Mouse (Mus musculus) intestine, embryonic 16.5 days (tissue): Measurements from ENCODE around the gene Actr5. TPM values are rescaled to one million over a fixed set of nuclear protein-coding genes. Genes with fewer than 3 reads are reported as not detected.

Source experiments
- ATAC-seq: fragments of 200-750 bp; cut with Nextera tagmentation; 2 replicates; pipeline ENCODE4 v1.8.0; 2017; ENCODE audit warnings: moderate TSS enrichment, moderate library complexity
- H3K27ac ChIP-seq: fragments of 300-500 bp; sonication (generic); 2 replicates; pipeline ENCODE4 v1.5.1; 2014; ENCODE audit warnings: mild to moderate bottlenecking, low read length
- H3K27me3 ChIP-seq: fragments of 300-500 bp; sonication (generic); replicated peaks from 2 replicates; pipeline ENCODE4 v1.6.1; 2014; ENCODE audit warnings: low read length, control low read depth, mixed read lengths; ENCODE audit not compliant: control insufficient read depth, insufficient read depth
- H3K36me3 ChIP-seq: fragments of 300-500 bp; sonication (generic); 2 replicates; pipeline ENCODE4 v1.6.1; 2014; ENCODE audit warnings: low read length, control low read depth; ENCODE audit not compliant: control insufficient read depth, insufficient read depth
- H3K4me1 ChIP-seq: fragments of 300-500 bp; sonication (generic); 2 replicates; pipeline ENCODE4 v1.6.1; 2014; ENCODE audit warnings: low read length, control low read depth, mixed read lengths; ENCODE audit not compliant: control insufficient read depth, insufficient read depth
- H3K4me2 ChIP-seq: fragments of 300-500 bp; sonication (generic); 2 replicates; pipeline ENCODE4 v1.6.1; 2014; ENCODE audit warnings: low read depth, low read length, control low read depth
- H3K4me3 ChIP-seq: fragments of 300-500 bp; sonication (generic); 2 replicates; pipeline ENCODE4 v1.5.1; 2014; ENCODE audit warnings: mild to moderate bottlenecking, low read length
- H3K9ac ChIP-seq: fragments of 300-500 bp; sonication (generic); 2 replicates; pipeline ENCODE4 v1.6.1; 2014; ENCODE audit warnings: low read depth, low read length
- H3K9me3 ChIP-seq: fragments of 300-500 bp; sonication (generic); 2 replicates; pipeline ENCODE4 v1.6.1; 2016; ENCODE audit warnings: low read length, control low read depth; ENCODE audit not compliant: control insufficient read depth
- WGBS: fragments of 180-500 bp; shearing (Covaris S2); extraction: QIAGEN DNeasy Blood & Tissue Kit; methylation state at CpG from one replicate; pipeline ENCODE4 v1.1.7; 2014; 5-methylcytosine and 5-hydroxymethylcytosine counted together
- polyA plus RNA-seq: library from polyadenylated mRNA; unstranded; fragments of >200 nt; fragmentation: Nextera tagmentation; extraction: Ambion mirVana; gene quantifications from 2 replicates; pipeline ENCODE4 v1.2.1, GENCODE M21; 2015

The Actr5 gene
- polyA plus RNA-seq, 1 experiment from 2014 or later: 1.0 TPM

GRCm38 (mm10) chr2:158680357-158680889 lies 55.7 kb downstream of the Actr5 start:
- 73% methylated on average over 10 of the region's 10 CpGs for WGBS
- H3K27me3 ChIP-seq: no peaks in the 10 kb centered on the region
- H3K36me3 ChIP-seq: no peaks in the 10 kb centered on the region
- no peak overlapping the region for H3K9ac ChIP-seq
- no peak overlapping the region for H3K4me2 ChIP-seq
- no peaks in the 10 kb centered on the region for H3K4me1 ChIP-seq
- ATAC-seq: no peak
- H3K27ac ChIP-seq: no peak overlapping the region
- H3K4me3 ChIP-seq: no peak overlapping the region
- no peaks in the 10 kb centered on the region for H3K9me3 ChIP-seq

GRCm38 (mm10) chr2:158681714-158682113 lies 57.0 kb downstream of the Actr5 start:
- Histone ChIP-seq H3K27me3 (no peaks in the 10 kb centered on the region), H3K4me3 (no peak overlapping the region), H3K27ac (no peak overlapping the region), H3K4me1 (no peaks in the 10 kb centered on the region), H3K9me3 (no peaks in the 10 kb centered on the region), H3K4me2 (no peak overlapping the region), H3K36me3 (no peaks in the 10 kb centered on the region), H3K9ac (no peak overlapping the region)
- ATAC-seq: no peak
- 75% methylated on average over 6 of the region's 6 CpGs for WGBS

GRCm38 (mm10) chr2:158682344-158683037 lies 57.8 kb downstream of the Actr5 start:
- no peak for ATAC-seq
- Histone ChIP-seq H3K36me3 (no peaks in the 10 kb centered on the region), H3K27ac (no peak overlapping the region)

GRCm38 (mm10) chr2:158683038-158683413 lies 58.3 kb downstream of the Actr5 start:
- H3K9me3 ChIP-seq: no peaks in the 10 kb centered on the region
- no peak for ATAC-seq
- no peak overlapping the region for H3K4me2 ChIP-seq
- no peak overlapping the region for H3K9ac ChIP-seq
- 33% methylated on average over 4 of the region's 4 CpGs for WGBS
- no peak overlapping the region for H3K27ac ChIP-seq
- no peak overlapping the region for H3K4me3 ChIP-seq
- no peaks in the 10 kb centered on the region for H3K36me3 ChIP-seq
- H3K4me1 ChIP-seq: no peaks in the 10 kb centered on the region; the same call in 1 of the 2 replicates
- H3K27me3 ChIP-seq: no peaks in the 10 kb centered on the region

More at GRCm38 (mm10) chr2:158682344-158683037, 57.8 kb downstream of the Actr5 start:
- H3K9ac ChIP-seq: no peak overlapping the region
- no peaks in the 10 kb centered on the region for H3K9me3 ChIP-seq
- no peak overlapping the region for H3K4me3 ChIP-seq
- no peak overlapping the region for H3K4me2 ChIP-seq
- 50% methylated on average over 11 of the region's 11 CpGs for WGBS
- no peaks in the 10 kb centered on the region for H3K4me1 ChIP-seq
- H3K27me3 ChIP-seq: no peaks in the 10 kb centered on the region

GRCm38 (mm10) chr2:158684247-158684843 lies 59.7 kb downstream of the Actr5 start:
- H3K27me3 ChIP-seq: no peaks in the 10 kb centered on the region
- H3K9me3 ChIP-seq: no peaks in the 10 kb centered on the region
- no peak overlapping the region for H3K4me2 ChIP-seq
- no peaks in the 10 kb centered on the region for H3K36me3 ChIP-seq
- WGBS: 64% methylated on average over 9 of the region's 9 CpGs
- no peak overlapping the region for H3K4me3 ChIP-seq
- ATAC-seq: no peak
- no peak overlapping the region for H3K9ac ChIP-seq
- no peak overlapping the region for H3K27ac ChIP-seq
- H3K4me1 ChIP-seq: no peaks in the 10 kb centered on the region; the same call in 1 of the 2 replicates

GRCm38 (mm10) chr2:158684910-158685309 lies 60.2 kb downstream of the Actr5 start:
- Histone ChIP-seq H3K27ac (no peak overlapping the region), H3K9ac (no peak overlapping the region), H3K9me3 (no peaks in the 10 kb centered on the region), H3K27me3 (no peaks in the 10 kb centered on the region), H3K36me3 (no peaks in the 10 kb centered on the region), H3K4me3 (no peak overlapping the region), H3K4me2 (no peak overlapping the region), H3K4me1 (no peaks in the 10 kb centered on the region; the same call in 1 of the 2 replicates)
- WGBS: 76% methylated on average over 3 of the region's 3 CpGs
- ATAC-seq: no peak

GRCm38 (mm10) chr2:158686394-158686793 lies 61.7 kb downstream of the Actr5 start:
- 60% methylated on average over 2 of the region's 2 CpGs for WGBS
- no peaks in the 10 kb centered on the region for H3K27me3 ChIP-seq
- no peak overlapping the region for H3K9ac ChIP-seq
- no peak overlapping the region for H3K27ac ChIP-seq
- no peaks in the 10 kb centered on the region; the same call in 1 of the 2 replicates for H3K4me1 ChIP-seq
- H3K36me3 ChIP-seq: no peaks in the 10 kb centered on the region
- ATAC-seq: no peak
- no peak overlapping the region for H3K4me2 ChIP-seq
- no peaks in the 10 kb centered on the region for H3K9me3 ChIP-seq
- no peak overlapping the region for H3K4me3 ChIP-seq

GRCm38 (mm10) chr2:158687804-158688241 lies 63.1 kb downstream of the Actr5 start:
- 0 out of 2 replicates have a peak, but pooled peaks have one; percentile 26 for ATAC-seq
- 0 out of 2 replicates have a peak overlapping the region, but pooled peaks have one; percentile 2 for H3K4me3 ChIP-seq
- H3K4me2 ChIP-seq: peak overlapping the region; percentile 40
- H3K27ac ChIP-seq: peak overlapping the region; percentile 24; the same call in 1 of the 2 replicates
- H3K36me3 ChIP-seq: no peaks in the 10 kb centered on the region
- no peaks in the 10 kb centered on the region for H3K9me3 ChIP-seq
- H3K4me1 ChIP-seq: no peaks in the 10 kb centered on the region; the same call in 1 of the 2 replicates
- WGBS: 48% methylated on average over 25 of the region's 25 CpGs
- no peaks in the 10 kb centered on the region for H3K27me3 ChIP-seq
- no peak overlapping the region for H3K9ac ChIP-seq
